Mouse (Mus musculus): ENCODE results near the gene Psat1.

Gene Psat1

GRCm38 (mm10) chr19:15947237-15947636 is at the start of gene Psat1:
TSS of gene Psat1 (minus strand) at chr19:15947337.
- no peak for DNase-seq (ENCODE audit: low read depth)

GRCm38 (mm10) chr19:15990102-15990501 is 43.0 kb upstream of the Psat1 start:
- DNase-seq (ENCODE audit: low read depth), result no peak

- no peak for DNase-seq (ENCODE audit: low read depth)
Observed at GRCm38 (mm10) chr19:15985172-15985713, 38.1 kb upstream of the Psat1 start.

GRCm38 (mm10) chr19:15984449-15985171 is 37.5 kb upstream of the Psat1 start, which contains the start of gene Cep78:
TSS of gene Cep78 (minus strand) at chr19:15984989.
- DNase-seq (ENCODE audit: low read depth), result peak; percentile 95

- no peak for DNase-seq (ENCODE audit: low read depth)
Observed at GRCm38 (mm10) chr19:15983739-15984344, 36.7 kb upstream of the Psat1 start.

GRCm38 (mm10) chr19:15982926-15983738 is 36.0 kb upstream of the Psat1 start:
- DNase-seq (ENCODE audit: low read depth), result no peak

GRCm38 (mm10) chr19:15981861-15982260 is 34.7 kb upstream of the Psat1 start:
- DNase-seq (ENCODE audit: low read depth), result peak; percentile 83

GRCm38 (mm10) chr19:15973365-15973764 is 26.2 kb upstream of the Psat1 start:
- no peak for DNase-seq (ENCODE audit: low read depth)

GRCm38 (mm10) chr19:15965082-15965481 is 17.9 kb upstream of the Psat1 start:
- peak; percentile 59 for DNase-seq (ENCODE audit: low read depth)

GRCm38 (mm10) chr19:15964533-15964932 is 17.4 kb upstream of the Psat1 start:
- DNase-seq (ENCODE audit: low read depth), result no peak

GRCm38 (mm10) chr19:15963011-15963695 is 16.0 kb upstream of the Psat1 start:
- no peak for DNase-seq (ENCODE audit: low read depth)

DNA sequence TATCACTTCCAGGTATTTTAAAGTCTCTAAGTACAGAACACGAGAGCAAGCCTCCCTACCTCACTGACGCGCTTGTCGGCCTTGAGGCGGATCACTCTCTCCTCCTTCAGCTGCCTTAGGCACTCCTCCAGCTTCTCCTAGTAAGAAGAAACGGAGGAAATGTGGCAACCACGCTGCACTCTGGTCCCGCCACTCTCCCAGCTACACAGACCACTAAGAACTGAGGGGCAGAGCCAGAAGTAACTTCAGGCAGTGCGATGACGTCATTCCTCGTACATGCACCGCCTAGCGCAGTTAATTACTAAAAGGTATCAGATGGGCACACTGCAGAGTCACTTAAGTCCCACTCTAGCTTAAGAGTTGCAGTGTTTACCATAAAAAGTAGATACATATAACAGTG is 15.2 kb upstream of the Psat1 start:
- DNase-seq (ENCODE audit: low read depth), result no peak

DNA sequence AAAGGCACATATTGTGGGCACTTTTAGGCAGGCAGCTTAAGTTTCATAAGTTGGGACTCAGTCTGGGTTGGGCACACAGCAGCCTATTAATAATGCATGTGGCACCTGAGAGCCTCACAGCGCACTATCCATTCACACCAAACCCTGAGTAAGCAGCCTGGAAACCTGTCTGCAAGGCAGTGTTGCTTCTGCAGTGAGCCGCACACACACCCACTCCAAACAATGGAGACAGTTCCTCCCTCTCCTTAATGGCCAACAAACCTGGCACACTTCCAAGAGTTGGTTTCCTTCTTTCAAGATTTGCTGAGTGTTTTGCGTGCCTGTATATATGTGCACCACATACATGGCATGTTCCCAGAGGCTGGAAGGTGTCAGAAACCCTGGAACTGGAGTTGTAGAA is 3.1 kb upstream of the Psat1 start:
- DNase-seq (ENCODE audit: low read depth), result no peak

DNA sequence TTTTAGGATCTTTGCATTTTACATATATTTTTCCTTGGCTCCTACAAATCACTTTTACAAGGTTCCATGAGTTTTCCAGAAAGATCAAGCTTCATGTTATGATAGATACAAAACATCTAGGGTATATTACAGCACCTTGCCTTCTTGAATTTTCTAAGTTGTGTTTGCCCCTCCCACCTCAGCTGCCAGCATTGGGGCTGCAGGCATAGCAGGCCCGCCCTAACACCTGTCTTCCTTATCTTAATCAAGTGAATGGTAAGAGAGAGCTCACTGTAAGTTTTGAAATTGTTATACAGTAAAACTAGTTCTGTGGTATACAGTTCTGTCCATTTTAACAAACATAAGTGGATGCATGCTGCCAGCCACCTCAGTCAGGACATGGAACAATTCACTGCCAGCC is 1.7 kb upstream of the Psat1 start:
- DNase-seq (ENCODE audit: low read depth), result no peak

DNA sequence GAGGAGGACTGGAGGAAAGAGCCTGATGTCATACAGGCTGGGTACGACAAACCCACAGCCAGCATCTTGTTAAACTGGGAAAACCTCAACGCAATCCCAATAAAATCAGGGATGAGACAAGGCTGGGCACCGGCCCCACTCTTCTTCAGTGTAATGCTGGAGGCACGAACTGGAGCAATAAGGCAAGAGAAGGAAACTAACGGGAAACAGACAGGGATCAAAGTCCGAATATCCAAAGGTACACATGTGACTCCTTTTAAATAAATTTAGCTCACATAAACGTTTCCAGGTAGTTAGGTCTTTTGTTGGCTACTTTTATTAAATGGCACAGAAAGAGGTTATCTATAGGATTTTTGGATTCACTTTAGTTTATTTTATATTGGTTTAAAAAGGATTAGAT is 1.3 kb upstream of the Psat1 start:
- DNase-seq (ENCODE audit: low read depth), result no peak

GRCm38 (mm10) chr19:15946663-15947062 is 474 bp downstream of the Psat1 start:
- no peak for DNase-seq (ENCODE audit: low read depth)

- DNase-seq (ENCODE audit: low read depth), result no peak
Observed at GRCm38 (mm10) chr19:15943117-15943423, 4.1 kb downstream of the Psat1 start.

GRCm38 (mm10) chr19:15942421-15943116 is 4.6 kb downstream of the Psat1 start:
- DNase-seq (ENCODE audit: low read depth), result no peak

DNA sequence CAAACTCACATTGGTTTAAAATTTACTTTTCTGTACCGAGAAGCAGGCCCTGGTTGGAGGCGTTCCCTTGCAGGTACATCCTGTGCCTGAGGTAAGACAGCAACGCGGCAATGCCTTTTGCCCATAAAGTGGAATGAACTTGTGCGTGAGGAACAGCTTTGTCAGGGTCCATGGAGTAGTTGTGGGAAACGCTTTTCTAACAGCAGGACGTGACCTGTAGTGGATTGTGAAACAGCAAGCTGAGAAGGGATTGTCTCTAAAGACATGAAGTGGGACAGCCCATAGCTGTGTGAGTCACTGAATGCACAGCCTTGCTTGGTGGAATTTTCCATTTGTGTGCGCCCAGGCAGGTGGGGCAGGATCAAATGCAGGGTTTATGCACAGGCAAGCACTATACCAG is 5.7 kb downstream of the Psat1 start:
- no peak for DNase-seq (ENCODE audit: low read depth)

GRCm38 (mm10) chr19:15925719-15926045 is 21.5 kb downstream of the Psat1 start:
- no peak for DNase-seq (ENCODE audit: low read depth)

DNA sequence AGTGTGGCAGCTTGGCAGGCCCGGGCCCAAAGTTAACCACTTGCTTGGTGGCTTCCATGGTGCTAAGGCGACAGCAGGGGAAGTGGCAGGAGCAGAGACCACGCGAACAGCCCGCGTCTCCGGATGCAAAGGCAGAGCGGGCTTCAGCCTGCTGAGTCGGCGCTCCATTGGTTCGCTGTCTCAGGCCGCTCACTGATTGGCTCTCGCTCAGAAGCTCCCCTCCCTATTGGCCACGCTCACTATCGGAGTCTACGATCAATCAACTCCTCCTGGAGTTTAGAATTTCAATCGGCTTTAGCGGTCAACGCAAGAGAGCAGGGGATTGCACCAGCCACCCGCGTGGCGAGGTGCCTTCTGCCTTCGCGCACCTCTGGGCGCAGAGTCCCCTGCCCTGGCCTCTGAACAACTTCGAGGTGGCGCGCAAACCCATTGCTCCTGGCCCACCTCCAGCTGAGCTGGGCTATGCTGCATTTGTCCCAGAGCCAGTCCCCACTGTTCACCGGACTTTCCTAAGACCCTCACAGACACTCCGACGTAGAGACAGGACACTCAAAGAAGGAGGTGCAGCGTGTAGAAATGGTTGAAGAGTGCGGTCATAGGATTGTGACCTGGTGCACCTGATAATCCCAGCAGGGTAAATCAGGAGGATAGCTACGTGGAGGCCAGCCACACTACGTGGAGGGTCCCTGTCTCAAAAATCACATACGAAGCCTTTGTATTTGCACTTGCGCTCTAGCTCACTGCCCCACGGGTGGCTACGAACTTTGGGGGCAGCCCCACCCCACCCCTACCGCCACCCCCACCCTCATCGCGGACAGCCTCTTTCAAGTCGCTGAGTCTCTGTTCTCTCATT is 22.0 kb downstream of the Psat1 start:
- peak; percentile 86 for DNase-seq (ENCODE audit: low read depth)

Measured in naive thymus-derived CD4-positive, alpha-beta T cell, adult 2 months (primary cell).